Mouse (Mus musculus) MEL (cell line): ENCODE data around the gene Ensa. TPM values are rescaled to one million over a fixed set of nuclear protein-coding genes. Genes with fewer than 3 reads are reported as not detected.

ENCODE experiments used
- DNase-seq: peaks from one replicate; pipeline ENCODE4 v3.0.0; 2011; ENCODE audit warnings: low read depth, low spot score
- H3K27ac ChIP-seq: 2 replicates; pipeline ENCODE4 v1.5.1; 2012; ENCODE audit warnings: low read depth, mild to moderate bottlenecking, control low read depth, low read length, moderate library complexity; ENCODE audit not compliant: control insufficient read depth
- H3K27me3 ChIP-seq, 2 experiments: fragments of 150-350 bp in 1 of 2; sonication (generic) in 1 of 2; 2 replicates each; pipeline ENCODE4 v1.6.1; 2012; ENCODE audit warnings: low read length in 2 of 2, mild to moderate bottlenecking in 2 of 2, improper control_type of control experiment in 1 of 2, moderate library complexity in 1 of 2; ENCODE audit not compliant: insufficient read depth in 2 of 2, control insufficient read depth in 1 of 2
- H3K36me3 ChIP-seq, 2 experiments: 2 replicates each; pipeline ENCODE4 v1.6.1; 2012 to 2014; ENCODE audit warnings: low read length in 2 of 2, improper control_type of control experiment in 1 of 2, inconsistent platforms in 1 of 2, mild to moderate bottlenecking in 1 of 2; ENCODE audit not compliant: insufficient read depth in 2 of 2, control insufficient read depth in 1 of 2
- H3K4me1 ChIP-seq, 2 experiments: fragments of 150-350 bp in 1 of 2; sonication (generic) in 1 of 2; 2 replicates each; pipeline ENCODE4 v1.6.1; 2012; ENCODE audit warnings: low read length in 2 of 2, improper control_type of control experiment in 1 of 2, mild to moderate bottlenecking in 1 of 2; ENCODE audit not compliant: insufficient read depth in 2 of 2, control insufficient read depth in 1 of 2
- H3K4me3 ChIP-seq, 2 experiments: fragments of 150-350 bp in 1 of 2; sonication (generic) in 1 of 2; 2 replicates each; pipeline ENCODE4 v1.5.1; 2012; ENCODE audit warnings: low read depth in 2 of 2, low read length in 2 of 2, mild to moderate bottlenecking in 2 of 2, moderate library complexity in 2 of 2, control low read depth in 1 of 2, improper control_type of control experiment in 1 of 2; ENCODE audit not compliant: control insufficient read depth in 1 of 2, insufficient read depth in 1 of 2
- H3K79me2 ChIP-seq: 2 replicates; pipeline ENCODE4 v1.6.1; 2012; ENCODE audit warnings: mild to moderate bottlenecking, low read length, moderate library complexity; ENCODE audit not compliant: control insufficient read depth, poor library complexity, insufficient read depth
- H3K9ac ChIP-seq: 2 replicates; pipeline ENCODE4 v1.6.1; 2012; ENCODE audit warnings: low read depth, mild to moderate bottlenecking, control low read depth, low read length, moderate library complexity; ENCODE audit not compliant: control insufficient read depth, poor library complexity, severe bottlenecking
- H3K9me3 ChIP-seq: fragments of 150-350 bp; sonication (generic); replicated peaks from 2 replicates; pipeline ENCODE4 v1.6.1; 2012; ENCODE audit warnings: mild to moderate bottlenecking, low read length, improper control_type of control experiment, moderate library complexity; ENCODE audit not compliant: insufficient read depth
- CTCF ChIP-seq, 3 experiments: IDR thresholded peaks in 2 of 3; conservative IDR thresholded peaks in 1 of 3; 2 replicates each; pipeline ENCODE4 v1.5.1; 2011 to 2012; ENCODE audit warnings: low read length in 3 of 3, low read depth in 2 of 3, mild to moderate bottlenecking in 2 of 3, improper control_type of control experiment in 1 of 3, inconsistent platforms in 1 of 3, mixed read lengths in 1 of 3, moderate library complexity in 1 of 3; ENCODE audit not compliant: control insufficient read depth in 1 of 3, insufficient read depth in 1 of 3, poor library complexity in 1 of 3, severe bottlenecking in 1 of 3
- E2F4 ChIP-seq: IDR thresholded peaks from 2 replicates; pipeline ENCODE4 v1.6.1; 2011; ENCODE audit warnings: low read depth, low read length, improper control_type of control experiment, borderline replicate concordance
- EP300 ChIP-seq, 2 experiments: IDR thresholded peaks; 2 replicates each; pipeline ENCODE4 v1.6.1; 2011; ENCODE audit warnings: improper control_type of control experiment in 2 of 2, low read length in 2 of 2, low read depth in 1 of 2, mild to moderate bottlenecking in 1 of 2
- JUND ChIP-seq: IDR thresholded peaks from 2 replicates; pipeline ENCODE4 v1.6.1; 2011; ENCODE audit warnings: low read depth, mild to moderate bottlenecking, improper control_type of control experiment, low read length
- KAT2A ChIP-seq: conservative IDR thresholded peaks from 2 replicates; pipeline ENCODE4 v1.6.1; 2012; ENCODE audit warnings: low read depth, low read length, improper control_type of control experiment, inconsistent platforms
- MAX ChIP-seq: IDR thresholded peaks from 2 replicates; pipeline ENCODE4 v1.6.1; 2011; ENCODE audit warnings: low read length, improper control_type of control experiment
- MAZ ChIP-seq: IDR thresholded peaks from 2 replicates; pipeline ENCODE4 v1.6.1; 2012; ENCODE audit warnings: low read depth, mild to moderate bottlenecking, inconsistent platforms, low read length, improper control_type of control experiment
- MEF2A ChIP-seq: IDR thresholded peaks from 2 replicates; pipeline ENCODE4 v1.6.1; 2014; ENCODE audit warnings: low read depth, mild to moderate bottlenecking, inconsistent platforms, low read length, improper control_type of control experiment; ENCODE audit not compliant: poor library complexity, insufficient replicate concordance, severe bottlenecking; ENCODE audit errors: extremely low read depth
- MXI1 ChIP-seq: IDR thresholded peaks from 2 replicates; pipeline ENCODE4 v1.6.1; 2011; ENCODE audit warnings: mild to moderate bottlenecking, low read depth, low read length, improper control_type of control experiment
- NELFE ChIP-seq: IDR thresholded peaks from 2 replicates; pipeline ENCODE4 v1.6.1; 2011; ENCODE audit warnings: low read depth, low read length, improper control_type of control experiment
- RAD21 ChIP-seq: IDR thresholded peaks from 2 replicates; pipeline ENCODE4 v1.6.1; 2011; ENCODE audit warnings: mild to moderate bottlenecking, low read depth, low read length, improper control_type of control experiment
- SIN3A ChIP-seq: IDR thresholded peaks from 2 replicates; pipeline ENCODE4 v1.6.1; 2012; ENCODE audit warnings: low read length, improper control_type of control experiment, inconsistent platforms
- UBTF ChIP-seq: IDR thresholded peaks from 2 replicates; pipeline ENCODE4 v1.6.1; 2012; ENCODE audit warnings: low read depth, mild to moderate bottlenecking, inconsistent platforms, low read length, improper control_type of control experiment, moderate library complexity, borderline replicate concordance; ENCODE audit not compliant: insufficient read depth
- ZKSCAN1 ChIP-seq: IDR thresholded peaks from 2 replicates; pipeline ENCODE4 v1.6.1; 2012; ENCODE audit warnings: low read depth, mild to moderate bottlenecking, inconsistent platforms, low read length, improper control_type of control experiment, moderate library complexity
- ZMIZ1 ChIP-seq: IDR thresholded peaks from 2 replicates; pipeline ENCODE4 v1.6.1; 2012; ENCODE audit warnings: low read depth, mild to moderate bottlenecking, inconsistent platforms, low read length, improper control_type of control experiment, moderate library complexity
- ZNF384 ChIP-seq: IDR thresholded peaks from 2 replicates; pipeline ENCODE4 v1.6.1; 2012; ENCODE audit warnings: low read depth, mild to moderate bottlenecking, inconsistent platforms, low read length, improper control_type of control experiment
- polyA plus RNA-seq, 2 experiments: library from polyadenylated mRNA; stranded (reverse) in 1 of 2; unstranded in 1 of 2; fragments of >175 nt in 1 of 2; fragments of >200 nt in 1 of 2; gene quantifications; 2 replicates each; pipeline versions ENCODE4 v1.2.1 to v1.2.4; 2012; ENCODE audit warnings: low replicate concordance in 2 of 2, low read depth in 1 of 2; ENCODE audit not compliant: insufficient read length in 2 of 2, insufficient read depth in 1 of 2, missing spikeins in 1 of 2
- total RNA-seq: library from RNA; depleted of rRNA; stranded (reverse); fragments of 300-350 nt; gene quantifications from 2 replicates; pipeline ENCODE4 v1.2.3, GENCODE M21; 2012

The Ensa gene
- total and polyA plus RNA-seq, 3 experiments: 85.2 to 90.5 TPM; not detected in 1

- H3K36me3 ChIP-seq: peaks cover 0 to 34% of the 10 kb centered on the region in 2 experiments; a peak in 2 of 4 replicates
- peak overlapping the region; percentile 21 for H3K9ac ChIP-seq
- H3K27ac ChIP-seq: peak overlapping the region; percentile 15; the same call in 1 of the 2 replicates
- DNase-seq: peak; percentile 78
- no peaks in the 10 kb centered on the region for H3K27me3 ChIP-seq
- H3K79me2 ChIP-seq: no peaks in the 10 kb centered on the region
- peaks cover 19 to 35% of the 10 kb centered on the region in 2 experiments for H3K4me1 ChIP-seq
- H3K4me3 ChIP-seq: no peak overlapping the region
- no peaks in the 10 kb centered on the region for H3K9me3 ChIP-seq
- TF ChIP-seq CTCF (IDR thresholded peaks at IDR 0.05 in 2 of 3, conservative IDR thresholded peaks at IDR 0.05 in 1 of 3; ENCODE audit: control insufficient read depth in 1 of 3, insufficient read depth in 1 of 3, low read depth in 2 of 3, low read length in 3 of 3, poor library complexity in 1 of 3, severe bottlenecking in 1 of 3) (peak in 1 of 3 experiments; percentile 22; a peak in 2 of 6 replicates), KAT2A (no peak)
Measured at GRCm38 (mm10) chr3:95652204-95652811, 27.5 kb downstream of the Ensa start.

GRCm38 (mm10) chr3:95652871-95653270, 28.1 kb downstream of the Ensa start:
- H3K4me3 ChIP-seq: no peak overlapping the region
- H3K36me3 ChIP-seq: peaks cover 0 to 39% of the 10 kb centered on the region in 2 experiments; a peak in 2 of 4 replicates
- no peaks in the 10 kb centered on the region for H3K9me3 ChIP-seq
- H3K4me1 ChIP-seq: peaks cover 19 to 40% of the 10 kb centered on the region in 2 experiments
- no peaks in the 10 kb centered on the region; the same call in 1 of the 2 replicates for H3K79me2 ChIP-seq
- no peak for DNase-seq
- H3K27ac ChIP-seq: no peak overlapping the region
- H3K27me3 ChIP-seq: no peaks in the 10 kb centered on the region
- TF ChIP-seq MXI1 (no peak), MAX (no peak), MAZ (no peak), SIN3A (no peak), ZNF384 (no peak), EP300 (IDR thresholded peaks at IDR 0.05; ENCODE audit: low read depth in 1 of 2, low read length in 2 of 2) (no peak), ZMIZ1 (no peak), UBTF (no peak), E2F4 (no peak), MEF2A (no peak), RAD21 (no peak), NELFE (no peak), JUND (no peak), ZKSCAN1 (no peak)
- TF ChIP-seq, all 39 proteins: peak for 0
- no peak overlapping the region for H3K9ac ChIP-seq
